Mouse (Mus musculus) left cerebral cortex, adult 9 months (tissue): ENCODE measurements at regions not wholly inside any gene's neighbourhood (a gene's known extent, or its start where the extent isn't known, plus 50 kb on each side); places are given as distances from the start of the nearest gene placed in this dataset.

Source experiments
- DNase-seq, 2 experiments: peaks; one replicate each; pipeline ENCODE4 v3.0.0; 2022; ENCODE audit warnings: low spot score in 2 of 2

- DNase-seq, result no peak
Observed at GRCm38 (mm10) chr3:151160516-151160915, 277.2 kb upstream of the Adgrl4 start.

DNA sequence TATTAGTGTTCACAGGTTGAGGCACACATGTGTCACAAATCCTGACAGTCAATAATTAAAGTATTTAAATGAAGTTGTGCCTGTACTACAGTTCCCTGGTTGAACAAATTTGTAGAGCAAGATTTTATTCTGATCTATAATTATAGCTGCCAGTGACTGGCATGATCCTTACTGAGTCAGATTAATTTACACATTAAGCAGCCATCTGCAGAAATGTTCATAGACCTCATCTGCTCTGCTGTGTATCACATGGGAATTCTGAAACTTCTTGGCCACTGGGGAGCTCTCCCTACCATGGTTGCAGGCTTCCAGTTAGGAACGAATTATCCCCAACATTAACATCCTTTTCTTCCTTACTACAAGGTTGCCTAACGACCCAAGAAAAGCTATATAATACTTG, 255.6 kb upstream of the Adgrl4 start:
- DNase-seq, result no peak

- DNase-seq, result no peak
Observed at GRCm38 (mm10) chr3:151192092-151192491, 245.6 kb upstream of the Adgrl4 start.

- no peak for DNase-seq
Observed at GRCm38 (mm10) chr3:151210978-151211377, 226.7 kb upstream of the Adgrl4 start.

DNA sequence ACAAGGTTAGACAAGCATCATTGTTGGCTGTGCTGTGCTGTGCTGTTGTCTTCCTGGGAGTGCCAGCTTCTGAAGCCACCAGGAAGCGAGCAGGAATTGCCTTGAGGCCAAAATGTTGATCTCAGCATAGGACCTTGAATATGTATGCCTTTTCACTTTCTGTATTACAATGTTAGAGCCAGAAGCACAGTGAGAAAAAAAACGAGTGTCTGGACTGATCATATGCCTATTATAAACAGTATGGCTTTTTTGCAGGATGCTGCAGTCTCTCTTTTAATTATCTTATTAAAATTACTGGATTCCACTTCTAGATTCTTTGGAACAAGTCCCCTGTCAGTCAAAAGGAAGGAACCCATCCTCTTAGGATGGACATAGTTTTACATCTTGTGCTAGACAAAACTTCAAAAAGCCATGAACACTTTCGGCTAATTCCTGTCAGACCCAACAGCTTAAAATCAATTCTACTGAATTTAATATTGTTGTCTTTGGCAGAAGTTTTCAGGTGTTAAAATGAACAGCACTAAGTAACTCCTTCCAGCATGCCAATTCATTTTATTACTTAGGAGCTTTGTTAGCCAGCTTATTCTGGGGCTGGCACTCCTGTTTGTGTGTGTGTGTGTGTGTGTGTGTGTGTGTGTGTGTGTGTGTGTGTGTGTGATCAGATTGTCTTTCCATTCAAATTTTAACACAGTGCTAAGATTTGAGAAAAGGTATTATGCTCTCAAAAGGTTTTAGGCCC, 220.8 kb upstream of the Adgrl4 start:
- no peak for DNase-seq

DNA sequence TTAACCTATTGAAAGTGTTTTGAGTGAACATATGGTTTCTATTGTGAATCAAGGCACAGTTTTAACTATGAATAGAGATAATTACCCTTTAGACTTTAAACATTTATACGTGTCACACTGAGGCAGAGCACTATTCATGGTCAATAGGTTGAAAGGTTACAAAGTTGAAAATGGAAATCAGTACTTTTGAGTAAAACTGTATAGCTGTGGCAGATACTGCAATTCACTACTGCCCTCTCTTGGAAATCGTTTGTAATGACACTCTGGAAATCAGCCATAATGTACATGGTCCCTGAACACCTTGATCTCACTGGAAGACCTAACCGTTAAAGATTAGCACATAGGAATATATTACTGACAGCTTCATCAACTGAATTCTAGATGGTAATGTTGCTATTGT, 215.3 kb upstream of the Adgrl4 start:
- no peak for DNase-seq

- no peak for DNase-seq
Observed at GRCm38 (mm10) chr3:151252458-151252857, 185.2 kb upstream of the Adgrl4 start.

DNA sequence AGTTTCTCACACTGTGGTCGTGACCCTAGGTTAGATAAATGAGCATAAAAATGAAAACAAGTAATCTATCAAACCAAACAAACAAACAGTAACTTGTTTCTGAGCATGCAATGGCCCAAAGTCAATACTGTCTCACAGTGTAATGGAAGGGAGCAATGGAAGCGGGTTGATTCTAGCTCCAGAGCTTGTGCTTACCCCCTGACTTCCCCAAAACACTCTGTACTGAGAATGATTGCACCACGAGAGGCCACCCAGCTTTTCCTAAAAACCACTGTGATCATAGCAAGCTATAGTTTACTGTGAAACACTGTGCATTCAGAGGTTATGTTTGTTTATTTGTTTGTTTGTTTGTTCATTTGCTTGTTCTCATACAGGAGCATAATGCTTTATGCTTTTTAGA, 174.9 kb upstream of the Adgrl4 start:
- DNase-seq, result no peak

DNA sequence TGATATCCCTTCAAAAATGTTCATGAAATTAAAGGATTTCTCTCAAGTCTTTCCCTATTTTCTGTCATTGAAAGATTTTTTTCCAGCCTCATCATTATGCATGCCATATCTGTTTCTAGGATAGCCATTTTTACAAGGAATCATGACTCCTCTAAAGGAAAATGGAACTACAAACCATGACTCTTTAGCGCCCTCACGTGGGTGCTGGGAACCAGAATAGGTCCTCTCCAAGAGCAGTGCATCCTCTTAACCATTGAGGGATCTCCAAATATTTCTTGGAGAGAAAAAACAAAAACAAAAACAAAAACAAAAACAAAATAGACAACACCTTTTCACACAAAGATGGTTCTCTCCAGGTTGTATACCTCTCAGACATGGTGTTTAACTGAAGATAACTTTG, 172.0 kb upstream of the Adgrl4 start:
- DNase-seq, result no peak

GRCm38 (mm10) chr3:151269514-151269913, 168.2 kb upstream of the Adgrl4 start:
- DNase-seq, result no peak

DNA sequence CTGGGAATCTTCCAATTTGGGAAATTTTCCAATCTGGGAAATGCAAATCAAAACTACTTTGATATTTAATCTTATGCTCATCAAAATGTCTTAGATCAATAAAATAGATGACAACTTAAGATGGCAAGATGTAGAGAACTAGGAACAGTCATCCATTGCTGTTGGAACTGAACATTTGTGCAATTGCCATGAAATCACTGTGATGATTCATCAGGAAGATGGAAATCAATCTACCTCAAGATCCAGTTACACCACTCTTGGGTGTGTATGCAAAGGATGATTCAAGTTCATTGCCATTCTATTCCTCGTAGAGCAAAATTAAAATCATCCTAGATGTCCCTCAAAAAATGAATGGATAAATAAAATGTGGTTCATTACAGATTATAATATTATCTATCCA, 153.9 kb upstream of the Adgrl4 start:
- DNase-seq, result no peak

- no peak for DNase-seq
Observed at GRCm38 (mm10) chr3:151293981-151294605, 143.6 kb upstream of the Adgrl4 start.

- no peak for DNase-seq
Observed at GRCm38 (mm10) chr3:151294606-151295005, 143.1 kb upstream of the Adgrl4 start.

DNA sequence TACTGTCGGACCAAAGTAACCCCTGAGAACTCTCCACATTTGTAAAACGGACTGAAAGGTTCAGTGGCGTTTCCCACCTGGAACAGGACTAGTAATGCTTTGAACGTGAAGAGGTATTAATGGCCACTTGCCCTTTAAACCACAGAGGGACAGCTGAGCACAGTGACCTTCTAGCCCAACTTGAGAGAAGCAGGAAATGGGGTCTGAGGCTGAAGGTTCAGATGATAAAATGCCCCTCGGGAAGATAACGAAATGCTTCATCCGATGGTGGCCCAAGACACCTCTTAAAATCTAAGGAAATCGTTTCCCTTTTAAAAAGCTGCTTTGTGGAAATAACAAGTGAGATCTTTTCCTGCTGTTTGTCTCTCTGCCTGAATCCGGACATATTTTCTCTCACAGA, 142.7 kb upstream of the Adgrl4 start:
- no peak for DNase-seq

- DNase-seq, result no peak
Observed at GRCm38 (mm10) chr3:151298325-151298724, 139.4 kb upstream of the Adgrl4 start.

- no peak for DNase-seq
Observed at GRCm38 (mm10) chr3:151305402-151305801, 132.3 kb upstream of the Adgrl4 start.

DNA sequence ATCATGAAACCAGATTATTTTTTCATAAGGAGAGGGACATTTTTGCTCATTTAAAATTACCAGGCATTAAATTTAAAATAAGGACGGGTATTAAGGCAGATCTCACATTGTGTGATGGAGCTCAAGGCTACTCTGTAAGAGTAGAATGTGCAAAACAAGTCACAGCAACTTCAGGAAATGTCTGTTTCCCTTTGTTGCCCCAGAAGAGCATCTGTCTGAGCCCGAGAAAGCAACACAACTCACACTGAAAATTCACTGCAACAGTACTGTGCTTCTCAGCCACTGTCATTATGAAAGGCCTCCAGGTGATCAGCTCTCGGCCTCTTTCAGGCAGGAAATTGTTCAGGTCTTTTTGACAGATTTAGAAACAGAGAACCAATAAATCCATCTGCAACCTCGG, 129.7 kb upstream of the Adgrl4 start:
- no peak for DNase-seq

DNA sequence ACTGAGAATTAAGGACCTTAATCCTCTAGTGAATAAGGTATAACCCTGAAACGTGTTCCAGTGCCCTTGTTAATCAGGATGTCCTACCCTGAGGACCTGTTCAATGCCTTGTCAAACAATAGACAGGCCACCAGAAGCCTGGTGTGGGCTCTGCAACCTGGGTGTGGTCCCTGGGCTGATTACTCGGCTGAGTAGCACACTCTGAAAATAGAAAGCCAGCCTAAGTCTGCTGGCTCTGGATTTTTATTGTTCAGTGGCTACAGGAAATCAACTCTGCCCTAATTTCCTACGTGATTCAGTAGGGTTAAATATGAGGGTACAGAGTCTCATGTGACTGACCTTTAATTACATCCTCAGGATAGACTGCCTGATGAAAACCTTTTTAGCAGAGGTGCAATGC, 113.9 kb upstream of the Adgrl4 start:
- no peak for DNase-seq

GRCm38 (mm10) chr3:151329801-151330200, 107.9 kb upstream of the Adgrl4 start:
- DNase-seq, result no peak

DNA sequence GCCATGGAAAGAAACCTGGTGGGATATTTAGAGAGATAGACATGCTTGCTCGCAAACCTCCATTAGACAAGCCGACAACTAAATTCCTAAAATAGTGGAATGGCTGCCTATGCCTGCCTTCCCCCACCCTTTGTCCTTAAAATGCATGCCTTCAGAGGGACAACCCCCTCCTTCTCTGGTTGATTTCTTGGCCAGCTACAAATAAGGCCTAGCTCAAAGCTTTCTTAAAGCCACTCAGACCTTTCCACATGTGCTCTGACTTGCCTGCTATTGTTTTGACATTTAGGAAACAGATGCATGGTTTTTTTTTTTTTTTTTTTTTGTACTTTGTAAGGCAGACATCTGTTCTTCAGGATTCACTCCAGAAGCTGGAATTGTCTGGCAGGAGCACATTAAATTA, 105.8 kb upstream of the Adgrl4 start:
- no peak for DNase-seq

DNA sequence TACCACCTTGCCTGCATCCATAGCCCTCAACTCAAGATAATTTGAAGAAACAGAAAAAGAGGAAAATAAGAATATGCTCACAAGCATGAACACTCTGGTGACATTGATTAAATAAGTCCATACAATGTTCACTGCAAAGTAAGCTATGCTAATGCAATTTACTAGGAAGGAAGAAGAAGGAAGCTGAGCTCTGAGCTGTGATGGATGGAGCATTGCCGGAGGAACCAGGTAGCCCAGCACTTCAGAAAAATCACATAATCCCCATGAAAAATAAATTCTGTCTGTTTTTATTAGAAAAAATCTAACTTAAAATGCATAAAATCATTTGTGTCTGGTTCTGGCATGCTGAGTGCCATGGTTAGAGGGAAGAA, 105.4 kb upstream of the Adgrl4 start:
- DNase-seq, result no peak

- DNase-seq, result no peak
Observed at GRCm38 (mm10) chr3:151332688-151333452, 104.8 kb upstream of the Adgrl4 start.

GRCm38 (mm10) chr3:151333867-151334341, 103.8 kb upstream of the Adgrl4 start:
- no peak for DNase-seq
